Mouse (Mus musculus) left cerebral cortex, adult 18-20 months (tissue): ENCODE measurements around the gene St8sia1. TPM values are rescaled to one million over a fixed set of nuclear protein-coding genes. Genes with fewer than 3 reads are reported as not detected.

Experiments
- DNase-seq, 2 experiments: peaks; one replicate each; pipeline ENCODE4 v3.0.0; 2021 to 2022; ENCODE audit warnings: low spot score in 2 of 2, mixed read lengths in 1 of 2
- total RNA-seq, 2 experiments: library from RNA; stranded (reverse); gene quantifications; 2 replicates each; pipeline ENCODE4 v1.2.3; 2021

The St8sia1 gene
- total RNA-seq, 2 experiments from 2014 or later: 28.2 to 32.8 TPM

- no peak for DNase-seq
Observed at GRCm38 (mm10) chr6:142869715-142870422, 94.4 kb downstream of the St8sia1 start.

- DNase-seq: peak; percentile 20 to 42
Observed at GRCm38 (mm10) chr6:142867471-142868055, 96.7 kb downstream of the St8sia1 start.

GRCm38 (mm10) chr6:142867023-142867422 is 97.2 kb downstream of the St8sia1 start:
- DNase-seq: no peak

GRCm38 (mm10) chr6:142865199-142865598 is 99.1 kb downstream of the St8sia1 start:
- no peak for DNase-seq

- no peak for DNase-seq
Observed at GRCm38 (mm10) chr6:142863881-142864280, 100.4 kb downstream of the St8sia1 start.

- DNase-seq: no peak
Observed at GRCm38 (mm10) chr6:142862265-142862664, 102.0 kb downstream of the St8sia1 start.

GRCm38 (mm10) chr6:142860396-142860795 is 103.9 kb downstream of the St8sia1 start:
- DNase-seq: no peak

GRCm38 (mm10) chr6:142859946-142860345 is 104.3 kb downstream of the St8sia1 start:
- DNase-seq: no peak

- no peak for DNase-seq
Observed at GRCm38 (mm10) chr6:142858937-142859336, 105.3 kb downstream of the St8sia1 start.

- DNase-seq: no peak
Observed at GRCm38 (mm10) chr6:142856258-142856874, 107.9 kb downstream of the St8sia1 start.

- DNase-seq: no peak
Observed at GRCm38 (mm10) chr6:142855761-142856160, 108.5 kb downstream of the St8sia1 start.

- DNase-seq: peak in 1 of 2 experiments; percentile 24
Observed at GRCm38 (mm10) chr6:142852419-142853377, 111.6 kb downstream of the St8sia1 start.

- peak; percentile 7 to 42 for DNase-seq
Observed at GRCm38 (mm10) chr6:142850436-142850835, 113.8 kb downstream of the St8sia1 start.

- no peak for DNase-seq
Observed at GRCm38 (mm10) chr6:142849326-142849725, 114.9 kb downstream of the St8sia1 start.

GRCm38 (mm10) chr6:142847914-142848674 is 116.2 kb downstream of the St8sia1 start:
- no peak for DNase-seq

GRCm38 (mm10) chr6:142846855-142847254 is 117.4 kb downstream of the St8sia1 start:
- no peak for DNase-seq

- DNase-seq: no peak
Observed at GRCm38 (mm10) chr6:142845066-142845465, 119.2 kb downstream of the St8sia1 start.

GRCm38 (mm10) chr6:142844061-142844460 is 120.2 kb downstream of the St8sia1 start:
- no peak for DNase-seq

GRCm38 (mm10) chr6:142838501-142838900 is 125.8 kb downstream of the St8sia1 start:
- no peak for DNase-seq

- no peak for DNase-seq
Observed at GRCm38 (mm10) chr6:142837326-142837725, 126.9 kb downstream of the St8sia1 start.
